Mouse (Mus musculus) left cerebral cortex, postnatal 36 days (tissue): ENCODE results near the gene Spic. TPM values are rescaled to one million over a fixed set of nuclear protein-coding genes. Genes with fewer than 3 reads are reported as not detected.
"Not testable (repeated sequence)": the region's sequence is repeated elsewhere in the genome, so short reads cannot be mapped to it uniquely, and the experiment has no call there.

ENCODE experiments used
- DNase-seq, 2 experiments: peaks; one replicate each; pipeline ENCODE4 v3.0.0; 2021 to 2022; ENCODE audit warnings: low spot score in 2 of 2, mixed read lengths in 1 of 2
- intact Hi-C: fragments of 180-260 bp; cut with DNase I; formaldehyde crosslinking; loops from one replicate; pipeline ENCODE4 v1.15.1; 2025
- total RNA-seq, 2 experiments: library from RNA; stranded (reverse); gene quantifications; 2 replicates each; pipeline ENCODE4 v1.2.3; 2021

Gene Spic
- total RNA-seq, 2 experiments from 2014 or later = not detected

- intact Hi-C loops = loop anchor here (5.0 kb wide), 2 partner anchors 167 to 292 kb away; partner anchors contain the start of genes Chpt1, Dram1 and Gnptab
- peak in 1 of 2 experiments; percentile 13 for DNase-seq
These were observed 15.1 kb downstream of the Spic start for GRCm38 (mm10) chr10:88669719-88670118.

- DNase-seq, intact Hi-C loops: not testable (repeated sequence)
These were observed 21.0 kb downstream of the Spic start for GRCm38 (mm10) chr10:88663856-88664255.

DNA sequence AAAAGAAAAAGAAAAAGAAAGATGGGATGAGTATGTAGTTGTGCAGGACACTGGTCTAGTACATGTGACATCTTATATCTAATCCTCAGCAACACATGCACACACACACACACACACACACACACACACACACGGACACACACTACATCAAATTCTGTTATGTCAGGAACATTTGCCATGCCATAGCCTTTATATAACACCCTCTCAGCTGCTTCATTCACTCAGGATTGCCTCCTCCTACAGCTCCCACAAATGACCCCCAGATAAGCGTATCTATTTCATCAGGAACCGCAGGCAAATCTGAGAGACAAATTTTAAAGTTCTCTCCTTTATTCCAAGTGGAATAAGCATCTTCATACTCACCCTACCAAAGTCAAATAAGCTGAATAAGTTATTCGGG is 25.9 kb downstream of the Spic start:
- DNase-seq = no peak
- intact Hi-C loops = no loop called here

DNA sequence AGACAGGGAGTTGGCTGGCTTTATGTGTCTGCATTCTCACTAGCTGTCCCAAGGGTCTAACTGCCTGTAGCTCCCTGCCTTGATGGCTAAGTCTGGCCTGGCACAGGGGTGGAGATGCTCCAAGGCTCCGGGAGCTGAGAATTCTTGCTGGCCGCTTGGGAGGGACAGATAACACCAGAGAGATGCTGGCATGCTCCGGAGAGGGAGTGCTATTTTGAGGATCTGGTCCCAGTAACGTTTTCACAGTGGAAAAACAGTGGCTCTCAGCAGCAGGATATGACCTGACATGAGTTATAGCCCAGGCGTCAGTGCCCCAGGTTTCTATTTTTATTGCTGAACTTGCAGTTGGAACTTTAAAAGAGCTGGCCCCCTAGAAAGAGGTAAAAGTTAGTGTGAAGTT is 39.4 kb downstream of the Spic start:
- no peak for DNase-seq
- intact Hi-C loops = no loop called here

GRCm38 (mm10) chr10:88631330-88631953 is 53.4 kb downstream of the Spic start:
- intact Hi-C loops = no loop called here
- no peak for DNase-seq

DNA sequence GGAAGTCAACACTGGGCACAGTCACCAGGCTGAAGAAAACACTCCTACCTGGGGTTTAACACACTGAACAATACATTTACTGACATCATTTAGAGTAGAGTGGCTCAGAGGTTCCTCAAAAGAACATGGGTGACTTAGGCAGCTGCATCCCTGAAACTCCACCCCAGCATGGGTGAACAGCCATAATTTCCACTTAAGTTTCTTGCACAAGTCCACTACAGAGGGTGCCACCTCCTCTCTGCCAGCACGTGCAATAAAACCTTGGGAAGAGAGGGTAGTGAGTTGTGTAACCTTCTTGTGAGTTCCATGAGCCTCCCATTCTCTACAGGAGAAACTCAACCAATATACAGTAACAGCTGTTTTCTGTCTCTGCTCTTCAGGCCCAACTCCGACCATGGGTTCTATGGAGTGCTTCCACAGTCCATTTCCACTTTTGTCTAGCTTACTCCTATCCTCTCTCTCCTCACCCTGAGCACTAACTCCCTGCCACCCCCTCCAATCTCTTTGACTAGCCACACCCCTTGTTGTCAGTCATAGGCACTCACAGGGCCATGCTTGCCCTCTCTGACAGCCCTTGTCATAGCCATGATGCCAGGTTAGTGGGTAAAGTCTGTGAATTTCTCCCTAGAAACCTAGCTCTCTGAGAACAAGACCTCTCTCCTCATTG is 54.0 kb downstream of the Spic start:
- no peak for DNase-seq
- intact Hi-C loops = no loop called here

GRCm38 (mm10) chr10:88627052-88627451 is 57.8 kb downstream of the Spic start:
- no peak for DNase-seq
- intact Hi-C loops = no loop called here

GRCm38 (mm10) chr10:88626176-88626575 is 58.6 kb downstream of the Spic start:
- intact Hi-C loops = no loop called here
- DNase-seq = no peak

Other genes with a start within 250 kb of the Spic start
- under 1 TPM; 0.59 to 0.84 TPM for gene Sycp3, start 225.4 kb downstream of the Spic start, total RNA-seq
- 10 to 100 TPM; 35.6 to 42.1 TPM for gene Chpt1, start 180.9 kb downstream of the Spic start, total RNA-seq
- 1 to 10 TPM; 6.1 TPM for gene Mybpc1, start 79.9 kb downstream of the Spic start, total RNA-seq
- 100 to 1,000 TPM; 127 TPM for gene Arl1, start 45.8 kb upstream of the Spic start, total RNA-seq
- gene Utp20, start 141.8 kb upstream of the Spic start, total RNA-seq = 10 to 100 TPM; 14.4 to 23.2 TPM
- not detected for gene Slc5a8, start 201.0 kb upstream of the Spic start, total RNA-seq